Mouse (Mus musculus) olfactory bulb, adult 2 months (tissue): Measurements from ENCODE around the gene Chmp2a.

Source experiments
- CTCF ChIP-seq: fragments of 200-500 bp; IDR thresholded peaks from 2 replicates; pipeline ENCODE4 v1.5.1; 2012; ENCODE audit warnings: low read depth, mild to moderate bottlenecking, low read length, moderate library complexity; ENCODE audit not compliant: insufficient read depth
- POLR2A ChIP-seq: fragments of 200-500 bp; IDR thresholded peaks from 2 replicates; pipeline ENCODE4 v1.6.1; 2012; ENCODE audit warnings: mild to moderate bottlenecking, low read depth, low read length, moderate library complexity; ENCODE audit not compliant: insufficient read depth

- TF ChIP-seq CTCF (no peak), POLR2A (no peak)
These were observed 9.6 kb upstream of the Chmp2a start for GRCm38 (mm10) chr7:13044254-13044625.
